Mouse (Mus musculus) small intestine, adult 2 months (tissue): ENCODE measurements around the gene Golga3.

Experiments used
- CTCF ChIP-seq: fragments of 200-500 bp; IDR thresholded peaks from 2 replicates; pipeline ENCODE4 v1.5.1; 2012; ENCODE audit warnings: low read depth, mild to moderate bottlenecking, control low read depth, inconsistent platforms, low read length, moderate library complexity, mixed read lengths; ENCODE audit not compliant: insufficient replicate concordance, insufficient read length; ENCODE audit errors: extremely low read depth
- POLR2A ChIP-seq: fragments of 200-500 bp; IDR thresholded peaks from 2 replicates; pipeline ENCODE4 v1.6.1; 2012; ENCODE audit warnings: low read depth, mild to moderate bottlenecking, control low read depth, inconsistent platforms, low read length, moderate library complexity

DNA sequence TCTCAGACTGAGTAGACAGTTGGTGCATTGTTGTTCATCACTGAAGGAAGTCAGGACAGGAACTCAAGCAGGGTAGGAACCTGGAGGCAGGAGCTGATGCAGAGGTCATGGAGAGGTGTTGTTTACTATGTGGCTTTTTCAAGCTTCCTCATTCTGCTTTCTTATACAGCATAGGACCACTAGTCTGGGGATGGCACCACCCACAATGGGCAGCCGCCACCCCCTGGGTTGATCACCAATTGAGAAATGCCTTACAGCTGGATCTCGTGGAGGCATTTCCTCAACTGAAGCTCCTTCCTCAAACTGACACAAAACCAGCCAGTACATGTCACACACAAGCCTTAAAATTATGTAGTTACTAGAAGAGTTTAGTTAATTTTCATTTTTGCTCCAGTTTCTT lies 34.8 kb downstream of the Golga3 start:
- TF ChIP-seq CTCF: no peak
- TF ChIP-seq POLR2A: no peak
